Comparison of ENCODE assay signal across 9 mouse cellular contexts in the genomic region with DNA sequence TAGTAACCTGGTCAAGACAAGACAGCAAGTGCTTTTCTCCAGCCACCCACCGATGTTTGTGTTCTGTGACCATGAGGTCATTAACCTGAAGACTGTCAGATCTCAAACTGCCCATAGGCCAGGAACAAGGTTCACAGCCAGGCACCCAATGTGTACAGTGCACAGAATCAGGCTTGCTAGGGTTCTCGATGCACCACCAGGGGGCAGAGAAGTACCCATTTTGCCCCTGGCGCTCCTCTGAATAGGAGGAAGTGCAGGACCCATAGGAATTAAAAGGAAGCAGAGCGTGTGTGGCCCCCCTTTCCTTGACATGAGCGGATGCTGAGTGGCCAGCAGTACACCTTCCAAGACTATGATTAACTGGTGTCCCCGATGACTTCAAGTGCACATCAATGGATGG. TPM values are rescaled to one million over a fixed set of nuclear protein-coding genes. Genes with fewer than 3 reads are reported as not detected.
DNase-seq lines count a peak whose midpoint lies in the region; ATAC-seq and TF ChIP-seq lines count a peak whose summit lies in the region.
"Had no signal": no experiment of that assay in that cellular context is flagged by ENCODE, and none has a peak within 500 bp of the region (broad histone marks: within the 10 kb centered on the region; RNA-seq: fewer than 3 reads in every experiment).

No protein-coding gene starts in this region.

- no peak overlapping the region for H3K27ac ChIP-seq in bone marrow, adult 2 months (ENCODE audit: control insufficient read depth, insufficient read depth, low read depth, low read length, poor library complexity)
- no peak overlapping the region for H3K27ac ChIP-seq in forebrain, embryonic 11.5 days (ENCODE audit: low read depth, low read length)
- no peak overlapping the region for H3K27ac ChIP-seq in hindbrain, embryonic 12.5 days
- H3K27ac ChIP-seq in midbrain, embryonic 10.5 days (replicated peaks) = no peak overlapping the region

- H3K9ac ChIP-seq in forebrain, embryonic 11.5 days (ENCODE audit: low read length) = no peak overlapping the region
- no peak overlapping the region for H3K9ac ChIP-seq in hindbrain, embryonic 12.5 days

- TF ChIP-seq POLR2A in bone marrow, adult 2 months (IDR thresholded peaks at IDR 0.05; ENCODE audit: borderline replicate concordance, control insufficient read depth, low read depth, low read length) = no peak

- H3K4me3 ChIP-seq in bone marrow, adult 2 months (replicated peaks; ENCODE audit: control insufficient read depth, low read depth, low read length) = no peak overlapping the region
- H3K4me3 ChIP-seq in forebrain, embryonic 11.5 days (ENCODE audit: low read depth, low read length) = no peak overlapping the region
- no peak overlapping the region for H3K4me3 ChIP-seq in hindbrain, embryonic 12.5 days
- H3K4me3 ChIP-seq in midbrain, embryonic 10.5 days = no peak overlapping the region
- H3K4me3 ChIP-seq: myocyte had no signal

- intact Hi-C loops in left cerebral cortex, postnatal 36 days (cut with DNase I) = loop anchor here (2.0 to 10.0 kb wide), 2 partner anchors 18 to 232 kb away; no protein-coding TSS in a partner anchor

- H3K4me2 ChIP-seq in forebrain, embryonic 11.5 days (ENCODE audit: low read depth, low read length, severe bottlenecking) = no peak overlapping the region
- no peak overlapping the region for H3K4me2 ChIP-seq in hindbrain, embryonic 12.5 days (replicated peaks)

- 0 out of 2 replicates have a peak, but pooled peaks have one; percentile 46 for ATAC-seq in forebrain, embryonic 11.5 days (replicated peaks; ENCODE audit: low FRiP score)
- ATAC-seq in hindbrain, embryonic 12.5 days (ENCODE audit: low FRiP score) = peak; percentile 72

- DNase-seq in layer of hippocampus, adult 18-20 months (ENCODE audit: low spot score in 2 of 2) = peak; percentile 49 to 76
- no peak for DNase-seq in layer of hippocampus, adult 9-11 months
- DNase-seq in forebrain, embryonic 11.5 days (ENCODE audit: low spot score) = peak; percentile 80
- DNase-seq in left cerebral cortex, postnatal 36 days (ENCODE audit: low spot score in 2 of 2) = peak; percentile 45 to 46
- DNase-seq in midbrain, embryonic 10.5 days (ENCODE audit: low spot score) = peak; percentile 62
- DNase-seq in spleen, adult 12 weeks (ENCODE audit: low spot score) = peak; percentile 40

- H3K9me3 ChIP-seq in forebrain, embryonic 11.5 days (ENCODE audit: control insufficient read depth, low read length) = no peaks in the 10 kb centered on the region
- no peaks in the 10 kb centered on the region for H3K9me3 ChIP-seq in hindbrain, embryonic 12.5 days (replicated peaks)
- no peaks in the 10 kb centered on the region for H3K9me3 ChIP-seq in midbrain, embryonic 10.5 days (replicated peaks)

- no peaks in the 10 kb centered on the region for H3K27me3 ChIP-seq in forebrain, embryonic 11.5 days (ENCODE audit: control insufficient read depth, insufficient read depth, low read length)
- H3K27me3 ChIP-seq in hindbrain, embryonic 12.5 days = no peaks in the 10 kb centered on the region; the same call in 1 of the 2 replicates
- no peaks in the 10 kb centered on the region for H3K27me3 ChIP-seq in midbrain, embryonic 10.5 days (ENCODE audit: low read depth, poor library complexity, severe bottlenecking)

- peak; percentile 84 for TF ChIP-seq CTCF in bone marrow, adult 2 months (IDR thresholded peaks at IDR 0.05; ENCODE audit: control insufficient read depth, insufficient read depth, low read length)

- 7% methylated on average over 6 of the region's 6 CpGs for WGBS in bone marrow, adult 2 months
- WGBS in forebrain, embryonic 11.5 days = 37% methylated on average over 6 of the region's 6 CpGs
- WGBS in hindbrain, embryonic 12.5 days = 41% methylated on average over 6 of the region's 6 CpGs
- 36% methylated on average over 6 of the region's 6 CpGs for WGBS in midbrain, embryonic 10.5 days

- H3K36me3 ChIP-seq in forebrain, embryonic 11.5 days (ENCODE audit: control insufficient read depth, insufficient read depth, low read length) = no peaks in the 10 kb centered on the region
- peaks cover 22% of the 10 kb centered on the region for H3K36me3 ChIP-seq in hindbrain, embryonic 12.5 days
- peaks cover 24% of the 10 kb centered on the region for H3K36me3 ChIP-seq in midbrain, embryonic 10.5 days

- H3K4me1 ChIP-seq in bone marrow, adult 2 months (ENCODE audit: control insufficient read depth, insufficient read depth, low read length) = no peaks in the 10 kb centered on the region
- H3K4me1 ChIP-seq in forebrain, embryonic 11.5 days (replicated peaks; ENCODE audit: control insufficient read depth, insufficient read depth, low read length) = no peaks in the 10 kb centered on the region
- H3K4me1 ChIP-seq in hindbrain, embryonic 12.5 days = 0 out of 2 replicates have a peak, but pooled peaks cover 2% of the 10 kb centered on the region
- no peaks in the 10 kb centered on the region for H3K4me1 ChIP-seq in midbrain, embryonic 10.5 days

RNA-seq across cellular contexts. Expression of a gene that starts 10.6 kb away (rescaled TPM):
- total RNA-seq in layer of hippocampus, adult 18-20 months (2021) = 10 to 100 TPM; 29.7 to 33.2 TPM
- polyA plus RNA-seq in bone marrow, adult 2 months (2011; ENCODE audit: insufficient read depth, insufficient read length, low replicate concordance, missing spikeins) = not detected in 2 replicates
- 8.3 and 9.6 TPM in 2 replicates for polyA plus RNA-seq in forebrain, embryonic 11.5 days (2014; fragmentation: Nextera tagmentation; extraction: Ambion mirVana)
- polyA plus RNA-seq in hindbrain, embryonic 12.5 days (2016; fragmentation: Nextera tagmentation; extraction: Ambion mirVana) = 20.7 and 21.5 TPM in 2 replicates
- 10 to 100 TPM; 21.4 to 28.7 TPM for total RNA-seq in left cerebral cortex, postnatal 36 days (2021)
- polyA plus RNA-seq in midbrain, embryonic 10.5 days (2016; fragmentation: Nextera tagmentation; extraction: Ambion mirVana) = 4.4 and 8.2 TPM in 2 replicates
- polyA plus RNA-seq: myocyte had no signal

RNA-seq across cellular contexts. Expression of a gene that starts 27.5 kb away (rescaled TPM):
- total RNA-seq in layer of hippocampus, adult 18-20 months (2021) = 1 to 10 TPM; 3.0 to 3.6 TPM
- polyA plus RNA-seq in bone marrow, adult 2 months (2011; ENCODE audit: insufficient read depth, insufficient read length, low replicate concordance, missing spikeins) = not detected in 2 replicates
- not detected in 2 replicates for polyA plus RNA-seq in forebrain, embryonic 11.5 days (2014; fragmentation: Nextera tagmentation; extraction: Ambion mirVana)
- polyA plus RNA-seq in hindbrain, embryonic 12.5 days (2016; fragmentation: Nextera tagmentation; extraction: Ambion mirVana) = not detected in 2 replicates
- total RNA-seq in left cerebral cortex, postnatal 36 days (2021) = 1 to 10 TPM; 3.9 to 5.3 TPM
- polyA plus RNA-seq in midbrain, embryonic 10.5 days (2016; fragmentation: Nextera tagmentation; extraction: Ambion mirVana) = 0.09 and 0.12 TPM in 2 replicates

RNA-seq across cellular contexts. Expression of a gene that starts 27.8 kb away (rescaled TPM):
- total RNA-seq in layer of hippocampus, adult 18-20 months (2021) = 10 to 100 TPM; 54.7 to 62.1 TPM
- 41.8 and 98.1 TPM in 2 replicates for polyA plus RNA-seq in bone marrow, adult 2 months (2011; ENCODE audit: insufficient read depth, insufficient read length, low replicate concordance, missing spikeins)
- polyA plus RNA-seq in forebrain, embryonic 11.5 days (2014; fragmentation: Nextera tagmentation; extraction: Ambion mirVana) = 44.2 and 44.5 TPM in 2 replicates
- 54.6 and 60.6 TPM in 2 replicates for polyA plus RNA-seq in hindbrain, embryonic 12.5 days (2016; fragmentation: Nextera tagmentation; extraction: Ambion mirVana)
- 10 to 100 TPM; 47.0 to 50.8 TPM for total RNA-seq in left cerebral cortex, postnatal 36 days (2021)
- 50.4 and 51.2 TPM in 2 replicates for polyA plus RNA-seq in midbrain, embryonic 10.5 days (2016; fragmentation: Nextera tagmentation; extraction: Ambion mirVana)

RNA-seq across cellular contexts. Expression of a gene that starts 50.0 kb away (rescaled TPM):
- total RNA-seq in layer of hippocampus, adult 18-20 months (2021) = 100 to 1,000 TPM; 115 to 120 TPM
- polyA plus RNA-seq in bone marrow, adult 2 months (2011; ENCODE audit: insufficient read depth, insufficient read length, low replicate concordance, missing spikeins) = 18.6 and 41.4 TPM in 2 replicates
- polyA plus RNA-seq in forebrain, embryonic 11.5 days (2014; fragmentation: Nextera tagmentation; extraction: Ambion mirVana) = 77.3 and 85.4 TPM in 2 replicates
- polyA plus RNA-seq in hindbrain, embryonic 12.5 days (2016; fragmentation: Nextera tagmentation; extraction: Ambion mirVana) = 127 TPM in 2 replicates
- 100 to 1,000 TPM; 152 to 159 TPM for total RNA-seq in left cerebral cortex, postnatal 36 days (2021)
- polyA plus RNA-seq in midbrain, embryonic 10.5 days (2016; fragmentation: Nextera tagmentation; extraction: Ambion mirVana) = 46.5 and 70.8 TPM in 2 replicates
